Mouse (Mus musculus) heart, embryonic 10.5 days (tissue): ENCODE measurements around the gene Myo1g. TPM values are rescaled to one million over a fixed set of nuclear protein-coding genes. Genes with fewer than 3 reads are reported as not detected.

Experiments used
- DNase-seq: peaks from one replicate; pipeline ENCODE4 v3.0.0-alpha.2; 2017; ENCODE audit warnings: low spot score
- H3K27ac ChIP-seq: fragments of 300-500 bp; sonication (generic); 2 replicates; pipeline ENCODE4 v1.5.1; 2016; ENCODE audit warnings: mild to moderate bottlenecking
- H3K27me3 ChIP-seq: fragments of 300-500 bp; sonication (generic); 2 replicates; pipeline ENCODE4 v1.6.1; 2016; ENCODE audit warnings: mild to moderate bottlenecking; ENCODE audit not compliant: poor library complexity, insufficient read depth, severe bottlenecking
- H3K36me3 ChIP-seq: fragments of 300-500 bp; sonication (generic); 2 replicates; pipeline ENCODE4 v1.6.1; 2016; ENCODE audit warnings: mild to moderate bottlenecking, moderate library complexity
- H3K4me1 ChIP-seq: fragments of 300-500 bp; sonication (generic); 2 replicates; pipeline ENCODE4 v1.6.1; 2016; ENCODE audit warnings: mild to moderate bottlenecking
- H3K4me3 ChIP-seq: fragments of 300-500 bp; sonication (generic); 2 replicates; pipeline ENCODE4 v1.5.1; 2016; ENCODE audit warnings: mild to moderate bottlenecking, moderate library complexity
- H3K9me3 ChIP-seq: fragments of 300-500 bp; sonication (generic); 2 replicates; pipeline ENCODE4 v1.6.1; 2016; ENCODE audit warnings: mild to moderate bottlenecking, moderate library complexity
- WGBS: fragments of 180-500 bp; shearing (Covaris S2); methylation state at CpG from one replicate; pipeline ENCODE4 v1.1.7; 2016; 5-methylcytosine and 5-hydroxymethylcytosine counted together
- polyA plus RNA-seq: library from polyadenylated mRNA; unstranded; fragments of >200 nt; fragmentation: Nextera tagmentation; extraction: Ambion mirVana; gene quantifications from 2 replicates; pipeline ENCODE4 v1.2.1, GENCODE M21; 2016

Gene Myo1g
- polyA plus RNA-seq, 1 experiment from 2014 or later, result 1.6 TPM

GRCm38 (mm10) chr11:6547696-6548325, 27.0 kb upstream of the Myo1g start:
- peaks cover 8% of the 10 kb centered on the region; the same call in 1 of the 2 replicates for H3K4me1 ChIP-seq
- peak overlapping the region; percentile 97 for H3K27ac ChIP-seq
- no peaks in the 10 kb centered on the region for H3K27me3 ChIP-seq
- peaks cover 18% of the 10 kb centered on the region for H3K36me3 ChIP-seq
- no peaks in the 10 kb centered on the region for H3K9me3 ChIP-seq
- DNase-seq, result no peak
- 49% methylated on average over 6 of the region's 6 CpGs for WGBS
- peak overlapping the region; percentile 84 for H3K4me3 ChIP-seq

- WGBS, result under 1% methylated on average over 37 of the region's 41 CpGs
- no peaks in the 10 kb centered on the region for H3K27me3 ChIP-seq
Observed at GRCm38 (mm10) chr11:6547037-6547680, 26.4 kb upstream of the Myo1g start.

GRCm38 (mm10) chr11:6546205-6547013, 25.6 kb upstream of the Myo1g start, which contains the start of gene Ccm2:
Gene Ccm2, plus strand, starts transcription at chr11:6546887.
- H3K27ac ChIP-seq, result peak within 1 kb of the TSS; percentile 97
- H3K4me3 ChIP-seq, result peak within 1 kb of the TSS; percentile 84
- peak; percentile 98 for DNase-seq
- no peaks in the 10 kb centered on the region for H3K27me3 ChIP-seq
- H3K4me1 ChIP-seq, result peaks cover 8% of the 10 kb centered on the region; the same call in 1 of the 2 replicates
- no peaks in the 10 kb centered on the region for H3K9me3 ChIP-seq
- peaks cover 7% of the 10 kb centered on the region for H3K36me3 ChIP-seq
- 2% methylated on average over 51 of the region's 57 CpGs for WGBS

More at GRCm38 (mm10) chr11:6547037-6547680, 26.4 kb upstream of the Myo1g start:
- H3K27ac ChIP-seq, result peak overlapping the region; percentile 97
- H3K4me1 ChIP-seq, result peaks cover 8% of the 10 kb centered on the region; the same call in 1 of the 2 replicates
- H3K9me3 ChIP-seq, result no peaks in the 10 kb centered on the region
- DNase-seq, result peak; percentile 86
- H3K4me3 ChIP-seq, result peak overlapping the region; percentile 84
- peaks cover 14% of the 10 kb centered on the region for H3K36me3 ChIP-seq

- Histone ChIP-seq H3K27ac (peak overlapping the region; percentile 97), H3K4me3 (peak overlapping the region; percentile 84), H3K4me1 (peaks cover 8% of the 10 kb centered on the region; the same call in 1 of the 2 replicates), H3K36me3 (peaks cover 6% of the 10 kb centered on the region; the same call in 1 of the 2 replicates), H3K9me3 (no peaks in the 10 kb centered on the region), H3K27me3 (no peaks in the 10 kb centered on the region)
- WGBS, result 27% methylated on average over 3 of the region's 3 CpGs
- DNase-seq, result no peak
Observed at GRCm38 (mm10) chr11:6545857-6546192, 25.1 kb upstream of the Myo1g start.

- Histone ChIP-seq H3K27me3 (no peaks in the 10 kb centered on the region), H3K4me1 (peaks cover 8% of the 10 kb centered on the region; the same call in 1 of the 2 replicates), H3K9me3 (no peaks in the 10 kb centered on the region), H3K4me3 (no peak overlapping the region), H3K36me3 (peaks cover 6% of the 10 kb centered on the region; the same call in 1 of the 2 replicates), H3K27ac (peak overlapping the region; percentile 97)
- DNase-seq, result no peak
- 92% methylated on average over 4 of the region's 4 CpGs for WGBS
Observed at GRCm38 (mm10) chr11:6545186-6545856, 24.6 kb upstream of the Myo1g start.

- peaks cover 8% of the 10 kb centered on the region; the same call in 1 of the 2 replicates for H3K4me1 ChIP-seq
- H3K36me3 ChIP-seq, result 0 out of 2 replicates have a peak, but pooled peaks cover 6% of the 10 kb centered on the region
- no peak overlapping the region for H3K4me3 ChIP-seq
- H3K9me3 ChIP-seq, result no peaks in the 10 kb centered on the region
- no peak overlapping the region for H3K27ac ChIP-seq
- no peaks in the 10 kb centered on the region for H3K27me3 ChIP-seq
- 80% methylated on average over 3 of the region's 3 CpGs for whole genome bisulfite sequencing
- DNase-seq, result no peak
Observed at GRCm38 (mm10) chr11:6544683-6545082, 23.9 kb upstream of the Myo1g start.

GRCm38 (mm10) chr11:6530746-6531145, 10.0 kb upstream of the Myo1g start:
- H3K4me1 ChIP-seq, result peaks cover 8% of the 10 kb centered on the region; the same call in 1 of the 2 replicates
- no peak for DNase-seq
- H3K27ac ChIP-seq, result no peak overlapping the region
- WGBS, result 84% methylated on average over 3 of the region's 3 CpGs
- H3K4me3 ChIP-seq, result no peak overlapping the region
- peaks cover 9% of the 10 kb centered on the region for H3K36me3 ChIP-seq
- H3K27me3 ChIP-seq, result no peaks in the 10 kb centered on the region
- no peaks in the 10 kb centered on the region for H3K9me3 ChIP-seq

GRCm38 (mm10) chr11:6529961-6530360, 9.2 kb upstream of the Myo1g start:
- H3K4me3 ChIP-seq, result no peak overlapping the region
- no peaks in the 10 kb centered on the region for H3K27me3 ChIP-seq
- WGBS, result 86% methylated on average over 8 of the region's 8 CpGs
- H3K27ac ChIP-seq, result no peak overlapping the region
- H3K9me3 ChIP-seq, result no peaks in the 10 kb centered on the region
- H3K36me3 ChIP-seq, result peaks cover 17% of the 10 kb centered on the region
- H3K4me1 ChIP-seq, result peaks cover 8% of the 10 kb centered on the region; the same call in 1 of the 2 replicates
- DNase-seq, result no peak

- WGBS, result under 1% methylated on average over 51 of the region's 51 CpGs
- peak; percentile 98 for DNase-seq
- Histone ChIP-seq H3K27ac (peak overlapping the region; percentile 96), H3K4me3 (peak overlapping the region; percentile 79), H3K27me3 (no peaks in the 10 kb centered on the region), H3K9me3 (no peaks in the 10 kb centered on the region), H3K4me1 (peaks cover 8% of the 10 kb centered on the region; the same call in 1 of the 2 replicates), H3K36me3 (peaks cover 30% of the 10 kb centered on the region)
Observed at GRCm38 (mm10) chr11:6528186-6529006, 7.6 kb upstream of the Myo1g start.

- no peak for DNase-seq
- no peaks in the 10 kb centered on the region for H3K9me3 ChIP-seq
- H3K4me3 ChIP-seq, result peak overlapping the region; percentile 79
- H3K27me3 ChIP-seq, result no peaks in the 10 kb centered on the region
- peak overlapping the region; percentile 96 for H3K27ac ChIP-seq
- 20% methylated on average over 10 of the region's 10 CpGs for WGBS
- H3K4me1 ChIP-seq, result peaks cover 8% of the 10 kb centered on the region; the same call in 1 of the 2 replicates
- peaks cover 30% of the 10 kb centered on the region for H3K36me3 ChIP-seq
Observed at GRCm38 (mm10) chr11:6527256-6528185, 6.8 kb upstream of the Myo1g start.
